Mouse (Mus musculus): ENCODE results near the gene Rom1. TPM values are rescaled to one million over a fixed set of nuclear protein-coding genes. Genes with fewer than 3 reads are reported as not detected.
"Not testable (repeated sequence)": the region's sequence is repeated elsewhere in the genome, so short reads cannot be mapped to it uniquely, and the experiment has no call there.

The Rom1 gene
- polyA plus RNA-seq, 1 experiment from 2014 or later: 2.7 TPM

GRCm38 (mm10) chr19:8920073-8920736 lies 9.0 kb downstream of the Rom1 start, which contains the start of gene B3gat3:
Gene B3gat3 (plus strand): TSS chr19:8920374.
- Histone ChIP-seq H3K27ac (peak within 1 kb of the TSS; percentile 91), H3K9ac (peak within 1 kb of the TSS; percentile 73), H3K4me3 (peak within 1 kb of the TSS; percentile 83), H3K9me3 (no peaks in the 10 kb centered on the region), H3K4me1 (peaks cover 14% of the 10 kb centered on the region), H3K4me2 (peak within 1 kb of the TSS; percentile 72), H3K27me3 (no peaks in the 10 kb centered on the region), H3K36me3 (peaks cover 27% of the 10 kb centered on the region)
- WGBS: 2% methylated on average over 47 of the region's 50 CpGs
- ATAC-seq (ENCODE audit: borderline replicate concordance, extremely low read depth, low FRiP score, low TSS enrichment): peak; percentile 99

- Histone ChIP-seq H3K4me1 (peaks cover 14% of the 10 kb centered on the region), H3K9me3 (no peaks in the 10 kb centered on the region), H3K4me3 (peak overlapping the region; percentile 83), H3K27ac (peak overlapping the region; percentile 91), H3K9ac (no peak overlapping the region), H3K36me3 (peaks cover 31% of the 10 kb centered on the region), H3K27me3 (no peaks in the 10 kb centered on the region), H3K4me2 (peak overlapping the region; percentile 72)
- no peak for ATAC-seq (ENCODE audit: borderline replicate concordance, extremely low read depth, low FRiP score, low TSS enrichment)
- 60% methylated on average over 6 of the region's 6 CpGs for WGBS
Observed at GRCm38 (mm10) chr19:8919684-8920072, 9.5 kb downstream of the Rom1 start.

- Histone ChIP-seq H3K4me1 (peaks cover 14% of the 10 kb centered on the region), H3K4me2 (no peak overlapping the region), H3K36me3 (peaks cover 38% of the 10 kb centered on the region), H3K9ac (no peak overlapping the region), H3K27ac (no peak overlapping the region), H3K4me3 (no peak overlapping the region), H3K27me3 (no peaks in the 10 kb centered on the region), H3K9me3 (no peaks in the 10 kb centered on the region)
- ATAC-seq (ENCODE audit: borderline replicate concordance, extremely low read depth, low FRiP score, low TSS enrichment): no peak
- WGBS: 88% methylated on average over 3 of the region's 3 CpGs
Observed at GRCm38 (mm10) chr19:8919000-8919399, 10.2 kb downstream of the Rom1 start.

GRCm38 (mm10) chr19:8914212-8914611 lies 14.9 kb downstream of the Rom1 start:
- Histone ChIP-seq H3K36me3 (peaks cover 80% of the 10 kb centered on the region), H3K9ac (no peak overlapping the region), H3K27me3 (no peaks in the 10 kb centered on the region), H3K9me3 (no peaks in the 10 kb centered on the region), H3K27ac (no peak overlapping the region), H3K4me3 (no peak overlapping the region), H3K4me2 (no peak overlapping the region), H3K4me1 (no peaks in the 10 kb centered on the region)
- 92% methylated on average over 3 of the region's 3 CpGs for WGBS
- no peak for ATAC-seq (ENCODE audit: borderline replicate concordance, extremely low read depth, low FRiP score, low TSS enrichment)

- no peak overlapping the region for H3K4me2 ChIP-seq
Observed at GRCm38 (mm10) chr19:8911810-8912209, 17.3 kb downstream of the Rom1 start.

GRCm38 (mm10) chr19:8908531-8908930 lies 20.6 kb downstream of the Rom1 start:
- no peak overlapping the region for H3K4me3 ChIP-seq
- H3K27ac ChIP-seq: no peak overlapping the region
- no peak overlapping the region for H3K4me2 ChIP-seq
- no peak overlapping the region for H3K9ac ChIP-seq
- ATAC-seq (ENCODE audit: borderline replicate concordance, extremely low read depth, low FRiP score, low TSS enrichment): no peak
- H3K27me3 ChIP-seq: no peaks in the 10 kb centered on the region
- H3K4me1 ChIP-seq: no peaks in the 10 kb centered on the region
- H3K9me3 ChIP-seq: no peaks in the 10 kb centered on the region
- WGBS: 88% methylated on average over 6 of the region's 6 CpGs
- H3K36me3 ChIP-seq: peaks cover 96% of the 10 kb centered on the region

More at GRCm38 (mm10) chr19:8911810-8912209, 17.3 kb downstream of the Rom1 start:
- no peak overlapping the region for H3K4me3 ChIP-seq
- no peaks in the 10 kb centered on the region for H3K27me3 ChIP-seq
- no peak overlapping the region for H3K9ac ChIP-seq
- no peaks in the 10 kb centered on the region for H3K9me3 ChIP-seq
- H3K36me3 ChIP-seq: peaks cover 99% of the 10 kb centered on the region
- ATAC-seq (ENCODE audit: borderline replicate concordance, extremely low read depth, low FRiP score, low TSS enrichment): no peak
- H3K4me1 ChIP-seq: no peaks in the 10 kb centered on the region
- H3K27ac ChIP-seq: no peak overlapping the region
- 93% methylated on average over 5 of the region's 5 CpGs for WGBS

- Histone ChIP-seq H3K27ac (no peak overlapping the region), H3K4me1 (peaks cover 13% of the 10 kb centered on the region), H3K9me3 (no peaks in the 10 kb centered on the region), H3K36me3 (peaks cover 60% of the 10 kb centered on the region), H3K27me3 (no peaks in the 10 kb centered on the region), H3K4me3 (no peak overlapping the region), H3K4me2 (no peak overlapping the region), H3K9ac (no peak overlapping the region)
- 87% methylated on average over 5 of the region's 5 CpGs for WGBS
- no peak for ATAC-seq (ENCODE audit: borderline replicate concordance, extremely low read depth, low FRiP score, low TSS enrichment)
Observed at GRCm38 (mm10) chr19:8903412-8903811, 25.7 kb downstream of the Rom1 start.

- H3K36me3 ChIP-seq: peaks cover 37% of the 10 kb centered on the region
Observed at GRCm38 (mm10) chr19:8899079-8899478, 30.1 kb downstream of the Rom1 start.

GRCm38 (mm10) chr19:8898576-8898975 lies 30.6 kb downstream of the Rom1 start:
- Histone ChIP-seq H3K4me2 (peak overlapping the region; percentile 64), H3K9ac (peak overlapping the region; percentile 97), H3K4me3 (peak overlapping the region; percentile 88), H3K9me3 (no peaks in the 10 kb centered on the region), H3K4me1 (peaks cover 37% of the 10 kb centered on the region), H3K27me3 (no peaks in the 10 kb centered on the region), H3K36me3 (peaks cover 33% of the 10 kb centered on the region), H3K27ac (peak overlapping the region; percentile 89)
- 7% methylated on average over 13 of the region's 13 CpGs for WGBS
- ATAC-seq (ENCODE audit: borderline replicate concordance, extremely low read depth, low FRiP score, low TSS enrichment): no peak

More at GRCm38 (mm10) chr19:8899079-8899478, 30.1 kb downstream of the Rom1 start:
- peaks cover 33% of the 10 kb centered on the region for H3K4me1 ChIP-seq
- 25% methylated on average over 3 of the region's 3 CpGs for WGBS
- peak overlapping the region; percentile 64 for H3K4me2 ChIP-seq
- no peaks in the 10 kb centered on the region for H3K27me3 ChIP-seq
- no peak overlapping the region for H3K27ac ChIP-seq
- H3K9me3 ChIP-seq: no peaks in the 10 kb centered on the region
- peak overlapping the region; percentile 88 for H3K4me3 ChIP-seq
- ATAC-seq (ENCODE audit: borderline replicate concordance, extremely low read depth, low FRiP score, low TSS enrichment): no peak
- H3K9ac ChIP-seq: peak overlapping the region; percentile 97

- Histone ChIP-seq H3K36me3 (peaks cover 27% of the 10 kb centered on the region), H3K4me2 (peak within 1 kb of the TSS; percentile 64), H3K27me3 (no peaks in the 10 kb centered on the region), H3K9me3 (no peaks in the 10 kb centered on the region), H3K4me3 (peak within 1 kb of the TSS; percentile 88), H3K9ac (peak within 1 kb of the TSS; percentile 97), H3K4me1 (peaks cover 39% of the 10 kb centered on the region), H3K27ac (peak within 1 kb of the TSS; percentile 90)
- WGBS: under 1% methylated on average over 43 of the region's 53 CpGs
- peak; percentile 98 for ATAC-seq (ENCODE audit: borderline replicate concordance, extremely low read depth, low FRiP score, low TSS enrichment)
Observed at GRCm38 (mm10) chr19:8897865-8898495, 31.2 kb downstream of the Rom1 start, which contains the start of gene Ganab. Gene Ganab (plus strand): TSS chr19:8898071.

GRCm38 (mm10) chr19:8897211-8897864 lies 31.8 kb downstream of the Rom1 start:
- peaks cover 39% of the 10 kb centered on the region for H3K4me1 ChIP-seq
- not testable (repeated sequence) for H3K27me3 ChIP-seq, H3K9me3 ChIP-seq
- H3K4me2 ChIP-seq: peak overlapping the region; percentile 64
- peak overlapping the region; percentile 97 for H3K9ac ChIP-seq
- peak; percentile 61 for ATAC-seq (ENCODE audit: borderline replicate concordance, extremely low read depth, low FRiP score, low TSS enrichment)
- H3K4me3 ChIP-seq: peak overlapping the region; percentile 88
- H3K27ac ChIP-seq: peak overlapping the region; percentile 90
- H3K36me3 ChIP-seq: peaks cover 22% of the 10 kb centered on the region
- 20% methylated on average over 21 of the region's 21 CpGs for WGBS

GRCm38 (mm10) chr19:8896231-8896630 lies 32.9 kb downstream of the Rom1 start:
- H3K4me1 ChIP-seq: peaks cover 39% of the 10 kb centered on the region
- not testable (repeated sequence) for H3K27me3 ChIP-seq; H3K9me3 ChIP-seq; H3K4me3 ChIP-seq; H3K27ac ChIP-seq; H3K9ac ChIP-seq; ATAC-seq (ENCODE audit: borderline replicate concordance, extremely low read depth, low FRiP score, low TSS enrichment); H3K4me2 ChIP-seq
- H3K36me3 ChIP-seq: peaks cover 16% of the 10 kb centered on the region
- 87% methylated on average over 5 of the region's 5 CpGs for WGBS

All from lung, embryonic 15.5 days (tissue).